Mouse (Mus musculus) embryonic facial prominence, embryonic 11.5 days (tissue): ENCODE measurements at regions not wholly inside any gene's neighbourhood (a gene's known extent, or its start where the extent isn't known, plus 50 kb on each side); places are given as distances from the start of the nearest gene placed in this dataset.

Experiments
- ATAC-seq: fragments of 200-750 bp; cut with Nextera tagmentation; replicated peaks from 2 replicates; pipeline ENCODE4 v1.8.0; 2017; ENCODE audit warnings: low read depth; ENCODE audit not compliant: insufficient number of reproducible peaks, low FRiP score, low TSS enrichment
- DNase-seq: peaks from one replicate; pipeline ENCODE4 v3.0.0-alpha.2; 2015; ENCODE audit warnings: low spot score
- H3K27ac ChIP-seq: fragments of 300-500 bp; sonication (generic); replicated peaks from 2 replicates; pipeline ENCODE4 v1.5.1; 2014; ENCODE audit warnings: mild to moderate bottlenecking, low read depth, low read length, control low read depth
- H3K27me3 ChIP-seq: fragments of 300-500 bp; sonication (generic); 2 replicates; pipeline ENCODE4 v1.6.1; 2014; ENCODE audit warnings: mild to moderate bottlenecking, low read length, moderate library complexity, mixed read lengths; ENCODE audit not compliant: control insufficient read depth, insufficient read depth
- H3K36me3 ChIP-seq: fragments of 300-500 bp; sonication (generic); replicated peaks from 2 replicates; pipeline ENCODE4 v1.6.1; 2014; ENCODE audit warnings: low read depth, mild to moderate bottlenecking, low read length, moderate library complexity, mixed read lengths; ENCODE audit not compliant: control insufficient read depth, insufficient read depth
- H3K4me1 ChIP-seq: fragments of 300-500 bp; sonication (generic); 2 replicates; pipeline ENCODE4 v1.6.1; 2014; ENCODE audit warnings: low read length, mixed read lengths; ENCODE audit not compliant: control insufficient read depth, insufficient read depth
- H3K4me2 ChIP-seq: fragments of 300-500 bp; sonication (generic); 2 replicates; pipeline ENCODE4 v1.6.1; 2014; ENCODE audit warnings: low read depth, mild to moderate bottlenecking, control low read depth, low read length, moderate library complexity
- H3K4me3 ChIP-seq: fragments of 300-500 bp; sonication (generic); 2 replicates; pipeline ENCODE4 v1.5.1; 2014; ENCODE audit warnings: low read depth, low read length, control low read depth
- H3K9ac ChIP-seq: fragments of 300-500 bp; sonication (generic); replicated peaks from 2 replicates; pipeline ENCODE4 v1.6.1; 2014; ENCODE audit warnings: mild to moderate bottlenecking, control low read depth, low read length
- H3K9me3 ChIP-seq: fragments of 300-500 bp; sonication (generic); replicated peaks from 2 replicates; pipeline ENCODE4 v1.6.1; 2016; ENCODE audit warnings: mild to moderate bottlenecking, low read length, inconsistent platforms, mixed read lengths; ENCODE audit not compliant: control insufficient read depth
- WGBS: fragments of 180-500 bp; shearing (Covaris S2); extraction: QIAGEN DNeasy Blood & Tissue Kit; methylation state at CpG from one replicate; pipeline ENCODE4 v1.1.7; 2014; 5-methylcytosine and 5-hydroxymethylcytosine counted together

DNA sequence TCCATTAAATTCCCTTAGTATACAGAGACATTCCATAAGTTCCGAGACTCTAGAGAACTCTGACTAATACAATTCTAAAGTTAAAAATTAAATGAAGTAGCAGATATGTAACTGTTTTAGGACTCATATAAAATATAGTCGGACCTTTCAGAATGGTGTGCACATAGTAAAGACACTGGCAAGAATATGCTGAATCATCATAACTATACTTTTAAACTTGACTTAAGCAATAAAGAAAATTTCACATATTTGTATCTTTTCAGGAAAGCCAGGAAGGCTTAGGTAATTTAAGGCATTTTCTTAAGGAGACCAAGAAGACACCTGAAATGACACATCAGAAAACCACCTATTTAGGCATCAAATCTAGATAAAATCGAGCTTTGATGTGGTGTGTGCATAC lies 156.0 kb upstream of the Rgs1 start:
- Histone ChIP-seq H3K9ac (no peak overlapping the region), H3K9me3 (no peaks in the 10 kb centered on the region), H3K27ac (no peak overlapping the region), H3K27me3 (no peaks in the 10 kb centered on the region), H3K4me3 (no peak overlapping the region), H3K36me3 (no peaks in the 10 kb centered on the region), H3K4me1 (no peaks in the 10 kb centered on the region), H3K4me2 (no peak overlapping the region)
- ATAC-seq (no peak), DNase-seq (no peak)
- WGBS: 81% methylated on average over 3 of the region's 3 CpGs

DNA sequence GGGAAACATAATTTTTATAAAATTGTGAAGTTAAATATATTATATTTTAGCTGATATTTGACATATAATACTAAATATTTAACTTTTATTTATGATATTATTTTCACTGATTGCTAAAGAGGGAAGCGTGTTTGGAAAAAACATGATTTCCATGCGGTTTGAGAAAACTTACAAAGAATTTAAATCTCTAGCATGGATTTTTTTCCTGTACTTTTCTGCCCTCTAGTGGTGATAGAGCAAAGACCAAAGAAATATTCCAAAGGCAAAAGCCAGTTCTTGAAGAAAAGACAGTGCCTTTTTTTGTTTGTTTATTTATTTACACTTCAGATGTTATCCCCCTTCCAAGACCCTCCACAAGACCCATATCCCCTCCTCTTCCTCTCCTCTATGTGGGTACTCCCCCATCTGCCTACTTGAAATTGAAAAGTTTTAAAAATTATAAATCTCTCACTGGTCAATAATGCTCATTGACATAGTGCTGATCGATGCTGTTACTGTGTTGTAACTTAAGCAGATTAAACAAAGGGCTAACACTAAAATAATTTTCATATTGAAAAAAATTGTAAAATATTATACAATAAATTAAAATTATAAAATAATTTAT lies 131.1 kb upstream of the Rgs1 start:
- 48% methylated on average over 3 of the region's 3 CpGs for WGBS
- Histone ChIP-seq H3K27ac (no peak overlapping the region), H3K36me3 (no peaks in the 10 kb centered on the region), H3K4me2 (no peak overlapping the region), H3K4me3 (no peak overlapping the region), H3K9ac (no peak overlapping the region), H3K27me3 (no peaks in the 10 kb centered on the region), H3K9me3 (no peaks in the 10 kb centered on the region), H3K4me1 (no peaks in the 10 kb centered on the region)
- ATAC-seq (no peak), DNase-seq (peak; percentile 79)

DNA sequence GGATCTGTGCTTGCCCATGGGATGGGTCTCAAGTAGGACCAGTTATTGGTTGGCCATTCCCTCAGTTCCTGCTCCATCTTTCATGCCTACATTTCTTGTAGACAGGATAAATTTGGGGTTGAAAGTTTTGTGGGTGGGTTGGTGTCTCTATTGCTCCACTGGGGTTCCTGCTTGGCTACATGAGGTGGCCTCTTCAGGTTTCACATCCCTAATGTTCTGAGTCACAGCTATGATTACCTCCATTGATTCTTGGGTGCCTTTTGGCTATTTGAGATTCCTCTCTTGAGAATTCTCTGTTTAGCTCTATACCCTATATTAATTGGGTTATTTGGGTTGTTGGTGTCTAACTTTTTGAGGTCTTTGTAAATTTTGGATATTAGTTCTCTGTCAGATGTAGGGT lies 125.1 kb upstream of the Rgs1 start:
- Histone ChIP-seq H3K4me3 (no peak overlapping the region), H3K9ac (no peak overlapping the region), H3K9me3 (no peaks in the 10 kb centered on the region), H3K4me1 (no peaks in the 10 kb centered on the region), H3K4me2 (no peak overlapping the region), H3K27me3 (no peaks in the 10 kb centered on the region), H3K27ac (no peak overlapping the region), H3K36me3 (no peaks in the 10 kb centered on the region)
- DNase-seq (no peak), ATAC-seq (no peak)

DNA sequence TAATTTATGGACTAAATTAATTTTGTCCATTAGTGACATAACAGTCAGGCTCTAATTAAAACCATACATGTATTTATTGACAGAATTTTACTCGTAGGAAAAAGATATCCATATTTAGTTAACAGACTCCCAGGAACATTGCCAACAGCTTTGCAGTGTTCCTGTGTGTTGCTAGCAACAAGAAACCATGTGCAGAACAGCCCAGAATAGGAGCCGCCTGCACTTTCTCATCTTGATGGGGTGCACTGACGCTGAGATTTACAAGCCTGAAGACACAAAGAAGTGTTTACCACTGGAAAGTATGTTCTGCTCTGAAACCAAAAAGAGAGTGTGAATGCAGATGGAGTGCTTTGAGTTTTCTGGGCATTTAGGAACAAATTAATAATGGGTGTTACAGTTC lies 118.5 kb upstream of the Rgs1 start:
- 68% methylated on average over 3 of the region's 3 CpGs for WGBS
- Histone ChIP-seq H3K4me1 (no peaks in the 10 kb centered on the region), H3K9me3 (no peaks in the 10 kb centered on the region), H3K4me3 (no peak overlapping the region), H3K36me3 (no peaks in the 10 kb centered on the region), H3K27me3 (no peaks in the 10 kb centered on the region), H3K27ac (no peak overlapping the region), H3K4me2 (no peak overlapping the region), H3K9ac (no peak overlapping the region)
- no peak for DNase-seq
- no peak for ATAC-seq

DNA sequence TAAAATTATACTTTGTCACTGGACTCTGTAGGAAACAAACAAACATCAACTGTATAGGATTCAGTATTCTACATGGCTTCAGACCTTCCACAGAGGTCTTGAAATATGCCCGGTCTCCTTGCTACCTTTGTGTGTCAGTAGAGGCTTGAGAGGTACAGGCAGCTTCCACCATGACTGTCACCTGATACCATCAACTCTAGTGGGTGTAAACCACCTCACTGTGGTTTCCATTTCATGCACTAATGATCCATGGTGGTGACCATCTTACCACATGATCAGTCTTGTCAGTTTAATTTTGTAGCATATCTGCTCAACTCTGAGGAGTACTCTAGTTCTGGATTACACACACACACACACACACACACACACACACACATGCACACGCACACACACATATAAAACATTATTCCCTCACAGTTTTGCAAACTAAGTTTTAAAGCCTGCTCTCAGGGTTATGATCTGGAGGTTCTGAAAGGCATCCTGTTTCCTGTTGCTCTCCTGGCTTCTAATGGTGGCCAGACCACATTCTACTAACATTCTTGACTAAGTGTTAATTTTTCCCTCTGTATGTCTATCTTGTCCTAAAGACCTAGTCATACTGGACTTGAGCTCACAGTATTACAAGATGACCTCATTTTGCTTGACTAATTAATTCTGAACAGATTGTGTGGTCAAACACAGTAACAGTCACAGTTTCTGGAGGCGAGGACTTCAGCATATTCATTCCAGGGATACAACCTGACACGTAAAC lies 106.7 kb upstream of the Rgs1 start:
- no peaks in the 10 kb centered on the region for H3K27me3 ChIP-seq

DNA sequence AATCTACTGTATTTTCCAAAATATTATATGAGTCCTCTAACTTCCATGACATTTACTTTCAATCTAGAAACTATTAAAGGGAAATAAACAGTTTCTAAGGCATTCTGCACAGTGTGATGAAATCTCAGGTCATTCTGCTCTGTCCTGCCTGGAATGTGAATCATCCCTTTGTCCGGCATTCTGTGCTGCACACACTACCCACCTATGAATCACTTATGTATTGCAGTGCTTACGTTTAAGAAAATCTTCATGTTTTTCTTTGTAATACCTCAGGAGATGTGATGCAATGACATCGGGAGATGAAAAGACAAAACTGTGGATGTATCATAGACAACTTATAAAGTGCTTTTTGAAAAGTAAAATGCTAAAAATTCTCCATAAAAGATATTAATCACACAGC lies 106.0 kb upstream of the Rgs1 start:
- no peaks in the 10 kb centered on the region for H3K36me3 ChIP-seq
- H3K9ac ChIP-seq: no peak overlapping the region
- WGBS: 84% methylated on average over 3 of the region's 3 CpGs
- no peaks in the 10 kb centered on the region for H3K4me1 ChIP-seq
- no peaks in the 10 kb centered on the region for H3K9me3 ChIP-seq
- no peak for ATAC-seq
- H3K27ac ChIP-seq: no peak overlapping the region
- no peak overlapping the region for H3K4me2 ChIP-seq
- no peaks in the 10 kb centered on the region for H3K27me3 ChIP-seq
- DNase-seq: no peak
- no peak overlapping the region for H3K4me3 ChIP-seq

More for the DNA sequence above, 106.7 kb upstream of the Rgs1 start:
- Histone ChIP-seq H3K4me3 (no peak overlapping the region), H3K9ac (no peak overlapping the region), H3K4me2 (no peak overlapping the region), H3K36me3 (no peaks in the 10 kb centered on the region), H3K9me3 (no peaks in the 10 kb centered on the region), H3K4me1 (no peaks in the 10 kb centered on the region), H3K27ac (no peak overlapping the region)
- 83% methylated on average over 4 of the region's 4 CpGs for WGBS
- DNase-seq (no peak), ATAC-seq (no peak)

DNA sequence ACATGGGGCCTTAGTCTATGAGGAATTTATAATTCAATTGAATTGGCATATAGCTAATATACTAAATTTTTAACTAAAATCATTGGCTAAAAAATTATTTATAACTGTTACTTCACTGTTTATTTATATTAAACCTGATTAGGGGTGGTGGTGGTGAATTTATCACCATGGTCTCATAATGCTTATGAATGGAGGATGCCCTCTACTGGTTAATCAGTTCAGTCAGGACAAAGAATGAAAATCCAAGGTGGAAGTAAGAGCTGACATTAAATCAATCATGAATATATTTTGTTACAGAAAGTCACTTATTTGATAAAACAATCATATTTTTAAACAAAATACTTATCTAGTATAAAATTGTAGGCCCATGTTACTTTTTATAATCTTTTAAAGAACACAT lies 104.3 kb upstream of the Rgs1 start:
- H3K27ac ChIP-seq: no peak overlapping the region
- no peak overlapping the region for H3K4me2 ChIP-seq
- no peak for ATAC-seq

DNA sequence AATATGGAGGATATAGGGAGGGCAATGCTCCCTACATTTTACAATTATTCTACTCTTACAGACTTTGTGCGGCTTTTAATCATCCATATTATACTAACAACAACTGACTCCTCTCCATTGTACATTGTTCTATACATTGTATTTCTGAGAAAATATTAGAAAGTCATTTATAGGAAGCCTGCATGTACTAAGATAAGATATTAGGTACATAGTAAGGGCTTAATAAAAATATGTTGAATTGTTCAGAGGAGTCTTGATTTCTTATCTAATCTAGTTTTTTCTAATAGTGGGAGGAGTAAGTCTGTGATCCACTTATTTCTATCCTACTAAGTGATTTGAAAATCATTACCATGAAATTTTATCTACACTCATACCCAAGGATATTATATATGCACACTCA lies 94.8 kb upstream of the Rgs1 start:
- DNase-seq (no peak), ATAC-seq (no peak)
- no peaks in the 10 kb centered on the region for H3K36me3 ChIP-seq
- H3K9me3 ChIP-seq: no peaks in the 10 kb centered on the region
- H3K4me3 ChIP-seq: no peak overlapping the region
- 90% methylated on average over 1 of the region's 1 CpGs for WGBS
- no peak overlapping the region for H3K4me2 ChIP-seq
- no peaks in the 10 kb centered on the region for H3K4me1 ChIP-seq
- no peak overlapping the region for H3K9ac ChIP-seq
- no peaks in the 10 kb centered on the region for H3K27me3 ChIP-seq
- H3K27ac ChIP-seq: no peak overlapping the region

More for the DNA sequence above, 104.3 kb upstream of the Rgs1 start:
- H3K9ac ChIP-seq: no peak overlapping the region
- no peak for DNase-seq
- no peaks in the 10 kb centered on the region for H3K27me3 ChIP-seq
- no peak overlapping the region for H3K4me3 ChIP-seq
- H3K9me3 ChIP-seq: no peaks in the 10 kb centered on the region
- no peaks in the 10 kb centered on the region for H3K4me1 ChIP-seq
- H3K36me3 ChIP-seq: no peaks in the 10 kb centered on the region
